Mouse (Mus musculus) forebrain, embryonic 12.5 days (tissue): Measurements from ENCODE around the gene Ypel1. TPM values are rescaled to one million over a fixed set of nuclear protein-coding genes. Genes with fewer than 3 reads are reported as not detected.

Experiments
- ATAC-seq: fragments of 200-750 bp; cut with Nextera tagmentation; 2 replicates; pipeline ENCODE4 v1.8.0; 2017; ENCODE audit warnings: moderate TSS enrichment; ENCODE audit not compliant: low FRiP score
- H3K27ac ChIP-seq: fragments of 300-500 bp; sonication (generic); 2 replicates; pipeline ENCODE4 v1.5.1; 2016; ENCODE audit warnings: mild to moderate bottlenecking
- H3K27me3 ChIP-seq: fragments of 300-500 bp; sonication (generic); 2 replicates; pipeline ENCODE4 v1.6.1; 2016; ENCODE audit warnings: mild to moderate bottlenecking
- H3K36me3 ChIP-seq: fragments of 300-500 bp; sonication (generic); replicated peaks from 2 replicates; pipeline ENCODE4 v1.6.1; 2016; ENCODE audit warnings: mild to moderate bottlenecking
- H3K4me1 ChIP-seq: fragments of 300-500 bp; sonication (generic); 2 replicates; pipeline ENCODE4 v1.6.1; 2016
- H3K4me2 ChIP-seq: fragments of 300-500 bp; sonication (generic); 2 replicates; pipeline ENCODE4 v1.6.1; 2016; ENCODE audit warnings: mild to moderate bottlenecking, moderate library complexity
- H3K4me3 ChIP-seq: fragments of 300-500 bp; sonication (generic); replicated peaks from 2 replicates; pipeline ENCODE4 v1.5.1; 2016; ENCODE audit warnings: mild to moderate bottlenecking
- H3K9ac ChIP-seq: fragments of 300-500 bp; sonication (generic); 2 replicates; pipeline ENCODE4 v1.6.1; 2016; ENCODE audit warnings: mild to moderate bottlenecking
- H3K9me3 ChIP-seq: fragments of 300-500 bp; sonication (generic); 2 replicates; pipeline ENCODE4 v1.6.1; 2016
- WGBS: fragments of 180-500 bp; shearing (Covaris S2); methylation state at CpG from one replicate; pipeline ENCODE4 v1.1.7; 2016; 5-methylcytosine and 5-hydroxymethylcytosine counted together
- microRNA counts: library from miRNA; unstranded; fragments of <30 nt; microRNA quantifications from one replicate; lab custom pipeline; 2017
- microRNA-seq: library from miRNA; unstranded; fragments of <30 nt; microRNA quantifications from one replicate; pipeline ENCODE4, GENCODE M21; 2017
- polyA plus RNA-seq: library from polyadenylated mRNA; unstranded; fragments of >200 nt; fragmentation: Nextera tagmentation; extraction: Ambion mirVana; gene quantifications from 2 replicates; pipeline ENCODE4 v1.2.1, GENCODE M21; 2016

Ypel1 gene
- polyA plus RNA-seq, 1 experiment from 2014 or later, result 119 TPM

DNA sequence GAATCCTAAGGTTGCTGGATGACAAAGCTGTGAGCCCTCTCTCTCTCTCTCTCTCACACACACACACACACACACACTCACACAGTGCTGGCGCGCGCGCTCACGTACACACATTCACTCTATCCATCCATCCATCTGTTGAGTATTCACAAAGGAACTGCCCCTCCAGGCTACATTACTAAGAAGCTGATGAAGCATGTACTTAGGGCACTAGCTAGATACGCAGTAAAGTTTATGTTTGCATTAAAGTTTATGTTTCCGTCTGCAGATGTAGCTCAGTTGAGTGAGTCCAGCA lies 63.4 kb downstream of the Ypel1 start:
- Histone ChIP-seq H3K4me1 (peaks cover 17% of the 10 kb centered on the region), H3K4me2 (peak overlapping the region; percentile 82), H3K27ac (peak overlapping the region; percentile 69), H3K27me3 (no peaks in the 10 kb centered on the region), H3K4me3 (peak overlapping the region; percentile 75), H3K9me3 (no peaks in the 10 kb centered on the region), H3K36me3 (no peaks in the 10 kb centered on the region), H3K9ac (peak overlapping the region; percentile 55)
- 39% methylated on average over 7 of the region's 7 CpGs for WGBS
- ATAC-seq, result no peak; the same call in 1 of the 2 replicates

MicroRNAs encoded within 50 kb of the gene (microRNA counts, 519-probe panel; counts per million panel counts)
- 5,882 counts per million, percentile 81 among the panel's probes with 10 or more counts for microRNA mmu-miR-130b (lab: Ali Mortazavi, UCI)
- 5,280 counts per million, percentile 73 among the panel's probes with 10 or more counts for microRNA mmu-miR-301b (lab: Ali Mortazavi, UCI)

Small RNA genes lying within 50 kb of the gene (microRNA-seq; reads per million reads assigned to microRNA genes)
- 10,865 reads per million, percentile 96 among the genes with 10 or more reads in this experiment for gene Mir130b
- 385 reads per million, percentile 66 among the genes with 10 or more reads in this experiment for gene Mir301b

Other genes starting within 250 kb of the Ypel1 start
- gene Spag6l, start 240.2 kb upstream of the Ypel1 start, polyA plus RNA-seq, result 3.7 and 4.7 TPM in 2 replicates
- gene Igll1, start 205.7 kb upstream of the Ypel1 start, polyA plus RNA-seq, result 0.23 TPM in 1 of 2 replicates, not detected in the other
- gene Top3b, start 199.0 kb upstream of the Ypel1 start, polyA plus RNA-seq, result 64.3 and 66.5 TPM in 2 replicates
- 2.1 and 2.9 TPM in 2 replicates for gene Vpreb1, start 198.9 kb upstream of the Ypel1 start, polyA plus RNA-seq
- gene Ppm1f, start 173.2 kb upstream of the Ypel1 start, polyA plus RNA-seq, result 30.6 and 33.3 TPM in 2 replicates
- 167 and 171 TPM in 2 replicates for gene Mapk1, start 86.3 kb upstream of the Ypel1 start, polyA plus RNA-seq
- 149 and 160 TPM in 2 replicates for gene Ppil2, start 41.6 kb downstream of the Ypel1 start, polyA plus RNA-seq
- gene 2610318N02Rik, start 55.5 kb downstream of the Ypel1 start, polyA plus RNA-seq, result 79.2 and 79.9 TPM in 2 replicates
- gene Sdf2l1, start 62.7 kb downstream of the Ypel1 start, polyA plus RNA-seq, result 63.8 and 66.3 TPM in 2 replicates
- 8.0 and 9.6 TPM in 2 replicates for gene Ydjc, start 74.9 kb downstream of the Ypel1 start, polyA plus RNA-seq
- 0.63 and 0.65 TPM in 2 replicates for gene Ccdc116, start 77.5 kb downstream of the Ypel1 start, polyA plus RNA-seq
- gene Ube2l3, start 133.0 kb downstream of the Ypel1 start, polyA plus RNA-seq, result 388 and 407 TPM in 2 replicates
- 1.9 and 2.1 TPM in 2 replicates for gene Rimbp3, start 138.9 kb downstream of the Ypel1 start, polyA plus RNA-seq
- 12.7 and 13.4 TPM in 2 replicates for gene Hic2, start 163.9 kb downstream of the Ypel1 start, polyA plus RNA-seq
- gene Tmem191c, start 206.4 kb downstream of the Ypel1 start, polyA plus RNA-seq, result 13.9 and 14.3 TPM in 2 replicates